Mouse (Mus musculus) heart, adult 2 months (tissue): ENCODE measurements at regions not wholly inside any gene's neighbourhood (a gene's known extent, or its start where the extent isn't known, plus 50 kb on each side); places are given as distances from the start of the nearest gene placed in this dataset.

ENCODE experiments used
- DNase-seq, 2 experiments: peaks; one replicate each; pipeline ENCODE4 v3.0.0; 2021
- H3K27ac ChIP-seq: fragments of 200-600 bp; 2 replicates; pipeline ENCODE4 v1.8.1; 2022
- H3K27me3 ChIP-seq: fragments of 200-500 bp; 2 replicates; pipeline ENCODE4 v1.6.1; 2012; ENCODE audit warnings: mild to moderate bottlenecking, low read length, inconsistent platforms, mixed read lengths; ENCODE audit not compliant: control insufficient read depth, insufficient read depth
- H3K36me3 ChIP-seq: fragments of 200-500 bp; 2 replicates; pipeline ENCODE4 v1.6.1; 2012; ENCODE audit warnings: low read length, inconsistent platforms; ENCODE audit not compliant: control insufficient read depth, insufficient read depth
- H3K4me1 ChIP-seq: fragments of 200-500 bp; 2 replicates; pipeline ENCODE4 v1.6.1; 2011; ENCODE audit warnings: low read length; ENCODE audit not compliant: control insufficient read depth, insufficient read depth
- H3K4me3 ChIP-seq: fragments of 200-600 bp; 2 replicates; pipeline ENCODE4 v1.8.1; 2022
- H3K79me2 ChIP-seq: fragments of 200-500 bp; replicated peaks from 2 replicates; pipeline ENCODE4 v1.6.1; 2012; ENCODE audit warnings: mild to moderate bottlenecking, inconsistent platforms, low read length, moderate library complexity, mixed read lengths; ENCODE audit not compliant: control insufficient read depth, insufficient read depth
- H3K9ac ChIP-seq: fragments of 200-500 bp; 2 replicates; pipeline ENCODE4 v1.6.1; 2012; ENCODE audit warnings: low read depth, mild to moderate bottlenecking, control low read depth, inconsistent platforms, low read length, mixed read lengths
- CTCF ChIP-seq: fragments of 200-600 bp; IDR thresholded peaks from 2 replicates; pipeline ENCODE4 v1.8.1; 2022; ENCODE audit warnings: antibody characterized with exemption, mild to moderate bottlenecking, moderate library complexity
- EP300 ChIP-seq: fragments of 200-500 bp; IDR thresholded peaks from 2 replicates; pipeline ENCODE4 v1.6.1; 2011; ENCODE audit warnings: low read depth, low read length, control low read depth; ENCODE audit not compliant: insufficient read depth
- POLR2A ChIP-seq: fragments of 200-500 bp; IDR thresholded peaks from 2 replicates; pipeline ENCODE4 v1.6.1; 2011; ENCODE audit warnings: mild to moderate bottlenecking, low read depth, low read length, control low read depth; ENCODE audit not compliant: insufficient read depth
- WGBS: fragments of 180-500 bp; shearing (Covaris S2); methylation state at CpG from one replicate; pipeline ENCODE4 v1.1.7; 2018; 5-methylcytosine and 5-hydroxymethylcytosine counted together
- intact Hi-C: fragments of 180-260 bp; cut with DNase I; formaldehyde crosslinking; loops from one replicate; pipeline ENCODE4 v1.15.1; 2025

DNA sequence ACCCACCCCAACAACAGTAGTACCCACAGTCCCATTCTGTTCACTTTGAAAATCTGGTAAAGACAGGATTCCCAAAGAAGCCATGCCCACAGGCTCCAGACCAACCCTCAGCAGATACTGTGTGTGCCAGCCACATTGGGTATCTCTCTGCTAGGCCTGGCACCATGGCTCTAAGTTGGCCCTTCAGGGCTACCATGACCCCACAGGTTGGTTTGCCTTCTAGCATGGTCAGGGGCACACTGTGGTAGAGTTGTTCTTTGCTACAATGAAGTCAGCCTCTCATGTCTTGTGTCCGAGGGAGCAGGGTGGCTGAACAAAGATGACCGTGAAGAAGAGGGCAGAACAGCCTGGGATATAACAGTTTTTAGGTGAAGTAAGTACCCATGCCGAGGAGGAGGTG is 59.8 kb upstream of the Slco4a1 start:
- no peaks in the 10 kb centered on the region for H3K79me2 ChIP-seq
- H3K27ac ChIP-seq, result no peak overlapping the region; the same call in 1 of the 2 replicates
- intact Hi-C loops, result no loop called here
- no peaks in the 10 kb centered on the region for H3K27me3 ChIP-seq
- 57% methylated on average over 3 of the region's 3 CpGs for WGBS
- H3K4me3 ChIP-seq, result no peak overlapping the region
- no peak for DNase-seq
- no peak overlapping the region for H3K9ac ChIP-seq
- peaks cover 6% of the 10 kb centered on the region for H3K4me1 ChIP-seq
- no peak for TF ChIP-seq CTCF
- TF ChIP-seq POLR2A, result peak; percentile 69
- peak; percentile 67; the same call in 1 of the 2 replicates for TF ChIP-seq EP300
- H3K36me3 ChIP-seq, result peaks cover 4% of the 10 kb centered on the region

GRCm38 (mm10) chr2:180395279-180396034 is 60.6 kb upstream of the Slco4a1 start:
- no peak for DNase-seq
- Histone ChIP-seq H3K27me3 (no peaks in the 10 kb centered on the region), H3K9ac (no peak overlapping the region), H3K4me1 (peaks cover 6% of the 10 kb centered on the region), H3K27ac (peak overlapping the region; percentile 76), H3K36me3 (peaks cover 4% of the 10 kb centered on the region), H3K4me3 (no peak overlapping the region), H3K79me2 (no peaks in the 10 kb centered on the region)
- intact Hi-C loops, result no loop called here
- peak; percentile 62 for TF ChIP-seq POLR2A
- 0 out of 2 replicates have a peak, but pooled peaks have one; percentile 61 for TF ChIP-seq EP300
- TF ChIP-seq CTCF, result no peak
- WGBS, result 34% methylated on average over 11 of the region's 11 CpGs

DNA sequence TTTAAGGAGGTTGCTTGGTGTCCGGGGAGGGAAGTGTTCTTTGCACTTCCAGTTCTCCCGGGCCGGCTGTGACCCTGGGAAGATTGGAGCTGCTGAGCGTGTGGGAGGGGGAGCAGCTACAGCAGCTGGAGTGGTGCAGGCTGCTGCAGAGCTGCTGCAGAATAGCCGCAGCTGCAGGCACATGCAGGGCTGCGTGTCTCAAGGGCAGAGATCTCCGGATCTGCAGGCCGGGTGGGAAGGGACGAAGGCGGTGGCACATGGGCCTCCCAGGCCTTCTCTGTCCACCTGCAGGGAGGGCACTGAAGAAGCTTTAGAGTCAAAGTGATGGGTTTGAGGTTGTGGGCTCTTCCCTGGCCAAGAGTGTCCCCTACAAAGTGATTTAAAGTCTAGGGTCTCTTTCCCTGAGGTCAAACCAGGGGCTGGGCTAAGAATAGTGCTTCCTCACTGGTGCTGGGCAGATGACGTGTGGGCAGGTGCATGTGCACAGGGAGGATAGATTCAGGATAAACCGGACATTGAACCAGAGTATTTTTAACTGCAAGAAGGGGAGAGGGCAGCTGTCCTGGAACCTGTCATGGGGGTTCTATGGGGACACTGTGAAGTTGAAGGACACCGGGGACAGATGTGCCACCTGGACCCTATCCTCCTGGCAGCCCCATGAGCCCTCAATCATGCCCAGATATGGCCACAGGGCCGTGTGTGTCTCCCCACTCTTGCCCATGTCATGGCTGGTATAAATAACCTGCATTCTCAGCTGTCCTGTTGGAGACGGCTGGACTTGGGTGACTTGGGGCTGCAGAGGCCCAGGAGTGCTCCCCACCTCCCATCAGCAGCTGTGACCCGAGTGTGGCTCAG is 58.6 kb upstream of the Gata5 start:
- Histone ChIP-seq H3K4me1 (peaks cover 6% of the 10 kb centered on the region), H3K4me3 (no peak overlapping the region; the same call in 1 of the 2 replicates), H3K27ac (peak overlapping the region; percentile 88), H3K79me2 (no peaks in the 10 kb centered on the region), H3K9ac (peak overlapping the region; percentile 57), H3K27me3 (no peaks in the 10 kb centered on the region), H3K36me3 (peaks cover 4% of the 10 kb centered on the region)
- TF ChIP-seq EP300 (peak; percentile 94), POLR2A (peak; percentile 74), CTCF (no peak)
- 40% methylated on average over 16 of the region's 16 CpGs for WGBS
- DNase-seq, result peak in 1 of 2 experiments; percentile 75
- intact Hi-C loops, result no loop called here

- WGBS, result 73% methylated on average over 6 of the region's 6 CpGs
- intact Hi-C loops, result no loop called here
- Histone ChIP-seq H3K9ac (peak overlapping the region; percentile 51), H3K4me3 (no peak overlapping the region; the same call in 1 of the 2 replicates), H3K4me1 (peaks cover 6% of the 10 kb centered on the region), H3K79me2 (no peaks in the 10 kb centered on the region), H3K27me3 (no peaks in the 10 kb centered on the region), H3K36me3 (peaks cover 4% of the 10 kb centered on the region), H3K27ac (peak overlapping the region; percentile 88)
- DNase-seq, result no peak
- TF ChIP-seq EP300 (peak; percentile 36; the same call in 1 of the 2 replicates), POLR2A (peak; percentile 67), CTCF (no peak)
Observed at GRCm38 (mm10) chr2:180392298-180392697, 57.8 kb upstream of the Gata5 start.

- no peaks in the 10 kb centered on the region for H3K27me3 ChIP-seq
- no peaks in the 10 kb centered on the region for H3K79me2 ChIP-seq
- H3K9ac ChIP-seq, result peak overlapping the region; percentile 80
- peaks cover 4% of the 10 kb centered on the region for H3K36me3 ChIP-seq
- H3K4me3 ChIP-seq, result peak overlapping the region; percentile 22; the same call in 1 of the 2 replicates
- TF ChIP-seq POLR2A (peak; percentile 28), EP300 (peak; percentile 12; the same call in 1 of the 2 replicates), CTCF (no peak)
- peaks cover 6% of the 10 kb centered on the region for H3K4me1 ChIP-seq
- WGBS, result 51% methylated on average over 3 of the region's 3 CpGs
- no peak for DNase-seq
- peak overlapping the region; percentile 77 for H3K27ac ChIP-seq
- intact Hi-C loops, result no loop called here
Observed at GRCm38 (mm10) chr2:180391349-180391748, 56.9 kb upstream of the Gata5 start.
